Mouse (Mus musculus): ENCODE measurements around the gene Hist1h2ad. TPM values are rescaled to one million over a fixed set of nuclear protein-coding genes. Genes with fewer than 3 reads are reported as not detected.
"Not testable (repeated sequence)": the region's sequence is repeated elsewhere in the genome, so short reads cannot be mapped to it uniquely, and the experiment has no call there.

Gene Hist1h2ad
- total RNA-seq, 1 experiment from 2014 or later = 293 TPM

- not testable (repeated sequence) for ATAC-seq (replicated peaks; ENCODE audit: low read depth, poor library complexity, severe bottlenecking)
Observed at GRCm38 (mm10) chr13:23539821-23540220, 34.4 kb upstream of the Hist1h2ad start.

GRCm38 (mm10) chr13:23541497-23541896 is 32.7 kb upstream of the Hist1h2ad start:
- no peak for ATAC-seq (replicated peaks; ENCODE audit: low read depth, poor library complexity, severe bottlenecking)

GRCm38 (mm10) chr13:23542225-23542980 is 31.8 kb upstream of the Hist1h2ad start:
- not testable (repeated sequence) for ATAC-seq (replicated peaks; ENCODE audit: low read depth, poor library complexity, severe bottlenecking)

- ATAC-seq (replicated peaks; ENCODE audit: low read depth, poor library complexity, severe bottlenecking) = peak; percentile 84
Observed at GRCm38 (mm10) chr13:23542999-23543607, 31.1 kb upstream of the Hist1h2ad start, which contains the start of gene Hist1h2bh. Gene Hist1h2bh (minus strand): TSS chr13:23543392.

- peak; percentile 81 for ATAC-seq (replicated peaks; ENCODE audit: low read depth, poor library complexity, severe bottlenecking)
Observed at GRCm38 (mm10) chr13:23543965-23544786, 30.0 kb upstream of the Hist1h2ad start, which contains the start of gene Hist1h3f. Gene Hist1h3f (plus strand): TSS chr13:23544052.

GRCm38 (mm10) chr13:23544787-23545120 is 29.4 kb upstream of the Hist1h2ad start:
- ATAC-seq (replicated peaks; ENCODE audit: low read depth, poor library complexity, severe bottlenecking) = peak; percentile 33

- ATAC-seq (replicated peaks; ENCODE audit: low read depth, poor library complexity, severe bottlenecking) = no peak
Observed at GRCm38 (mm10) chr13:23546694-23547093, 27.5 kb upstream of the Hist1h2ad start.

- ATAC-seq (replicated peaks; ENCODE audit: low read depth, poor library complexity, severe bottlenecking) = no peak
Observed at GRCm38 (mm10) chr13:23550761-23551145, 23.4 kb upstream of the Hist1h2ad start.

- ATAC-seq (replicated peaks; ENCODE audit: low read depth, poor library complexity, severe bottlenecking) = peak; percentile 60
Observed at GRCm38 (mm10) chr13:23551146-23551834, 22.9 kb upstream of the Hist1h2ad start, which contains the start of gene Hist1h4f. Gene Hist1h4f (minus strand): TSS chr13:23551648.

- no peak for ATAC-seq (replicated peaks; ENCODE audit: low read depth, poor library complexity, severe bottlenecking)
Observed at GRCm38 (mm10) chr13:23551931-23552914, 22.0 kb upstream of the Hist1h2ad start.

- ATAC-seq (replicated peaks; ENCODE audit: low read depth, poor library complexity, severe bottlenecking) = no peak
Observed at GRCm38 (mm10) chr13:23552962-23553361, 21.2 kb upstream of the Hist1h2ad start, which contains the start of gene Hist1h1d. Gene Hist1h1d (plus strand): TSS chr13:23553262.

- ATAC-seq (replicated peaks; ENCODE audit: low read depth, poor library complexity, severe bottlenecking) = no peak
Observed at GRCm38 (mm10) chr13:23554393-23554792, 19.8 kb upstream of the Hist1h2ad start.

- peak; percentile 57 for ATAC-seq (replicated peaks; ENCODE audit: low read depth, poor library complexity, severe bottlenecking)
Observed at GRCm38 (mm10) chr13:23554925-23555838, 19.0 kb upstream of the Hist1h2ad start.

- ATAC-seq (replicated peaks; ENCODE audit: low read depth, poor library complexity, severe bottlenecking) = peak; percentile 49
Observed at GRCm38 (mm10) chr13:23555839-23556416, 18.3 kb upstream of the Hist1h2ad start.

- no peak for ATAC-seq (replicated peaks; ENCODE audit: low read depth, poor library complexity, severe bottlenecking)
Observed at GRCm38 (mm10) chr13:23556906-23557305, 17.3 kb upstream of the Hist1h2ad start.

GRCm38 (mm10) chr13:23560699-23561098 is 13.5 kb upstream of the Hist1h2ad start:
- ATAC-seq (replicated peaks; ENCODE audit: low read depth, poor library complexity, severe bottlenecking) = not testable (repeated sequence)

GRCm38 (mm10) chr13:23561531-23561882 is 12.7 kb upstream of the Hist1h2ad start:
- ATAC-seq (replicated peaks; ENCODE audit: low read depth, poor library complexity, severe bottlenecking) = not testable (repeated sequence)

Data from common myeloid progenitor, adult 5-6 weeks (primary cell).